Mouse (Mus musculus): ENCODE results near the gene Arid1b. TPM values are rescaled to one million over a fixed set of nuclear protein-coding genes. Genes with fewer than 3 reads are reported as not detected.
A peak's percentile ranks its signal among the peaks of the same experiment; 100 is the strongest.

The Arid1b gene
- total and polyA plus RNA-seq, 3 experiments, result 11.8 to 27.8 (median 26.8) TPM

- peak; percentile 60 for TF ChIP-seq CTCF (IDR thresholded peaks at IDR 0.05)
- TF ChIP-seq EP300 (IDR thresholded peaks at IDR 0.05; ENCODE audit: insufficient read depth, low read depth, low read length), result no peak
- TF ChIP-seq POLR2A (IDR thresholded peaks at IDR 0.05; ENCODE audit: insufficient read depth, low read depth, low read length), result no peak
- H3K4me3 ChIP-seq, result no peak overlapping the region
- intact Hi-C loops (cut with DNase I), result loop anchor here (5.0 kb wide), 1 partner anchor 97 kb away; no protein-coding TSS in a partner anchor
- no peak for DNase-seq
- H3K9ac ChIP-seq (ENCODE audit: low read depth, low read length), result no peak overlapping the region
- no peak overlapping the region; the same call in 1 of the 2 replicates for H3K27ac ChIP-seq
- 7% methylated on average over 7 of the region's 7 CpGs for WGBS
- peaks cover 2% of the 10 kb centered on the region for H3K36me3 ChIP-seq (ENCODE audit: control insufficient read depth, insufficient read depth, low read length)
- peaks cover 5% of the 10 kb centered on the region; the same call in 1 of the 2 replicates for H3K79me2 ChIP-seq (replicated peaks; ENCODE audit: control insufficient read depth, insufficient read depth, low read length)
- no peaks in the 10 kb centered on the region for H3K27me3 ChIP-seq (ENCODE audit: control insufficient read depth, insufficient read depth, low read length)
- H3K4me1 ChIP-seq (ENCODE audit: control insufficient read depth, insufficient read depth, low read length), result peaks cover 24% of the 10 kb centered on the region
Observed at GRCm38 (mm10) chr17:5205163-5205581, 211.0 kb downstream of the Arid1b start.

GRCm38 (mm10) chr17:5206731-5207130, 212.6 kb downstream of the Arid1b start:
- DNase-seq, result peak in 1 of 2 experiments; percentile 39
- peak overlapping the region; percentile 16; the same call in 1 of the 2 replicates for H3K27ac ChIP-seq
- intact Hi-C loops (cut with DNase I), result loop anchor here (5.0 kb wide), 1 partner anchor 96 kb away; no protein-coding TSS in a partner anchor
- no peak overlapping the region for H3K9ac ChIP-seq (ENCODE audit: low read depth, low read length)
- H3K79me2 ChIP-seq (replicated peaks; ENCODE audit: control insufficient read depth, insufficient read depth, low read length), result peaks cover 5% of the 10 kb centered on the region; the same call in 1 of the 2 replicates
- no peaks in the 10 kb centered on the region for H3K27me3 ChIP-seq (ENCODE audit: control insufficient read depth, insufficient read depth, low read length)
- TF ChIP-seq EP300 (IDR thresholded peaks at IDR 0.05; ENCODE audit: insufficient read depth, low read depth, low read length) (peak; percentile 67; the same call in 1 of the 2 replicates), CTCF (IDR thresholded peaks at IDR 0.05) (no peak), POLR2A (IDR thresholded peaks at IDR 0.05; ENCODE audit: insufficient read depth, low read depth, low read length) (no peak)
- no peak overlapping the region for H3K4me3 ChIP-seq
- H3K4me1 ChIP-seq (ENCODE audit: control insufficient read depth, insufficient read depth, low read length), result peaks cover 33% of the 10 kb centered on the region
- 50% methylated on average over 9 of the region's 9 CpGs for WGBS
- H3K36me3 ChIP-seq (ENCODE audit: control insufficient read depth, insufficient read depth, low read length), result peaks cover 4% of the 10 kb centered on the region

GRCm38 (mm10) chr17:5207881-5208280, 213.7 kb downstream of the Arid1b start:
- H3K79me2 ChIP-seq (replicated peaks; ENCODE audit: control insufficient read depth, insufficient read depth, low read length), result peaks cover 5% of the 10 kb centered on the region; the same call in 1 of the 2 replicates
- H3K36me3 ChIP-seq (ENCODE audit: control insufficient read depth, insufficient read depth, low read length), result peaks cover 7% of the 10 kb centered on the region
- DNase-seq, result no peak
- H3K27ac ChIP-seq, result no peak overlapping the region
- H3K4me1 ChIP-seq (ENCODE audit: control insufficient read depth, insufficient read depth, low read length), result peaks cover 33% of the 10 kb centered on the region
- H3K9ac ChIP-seq (ENCODE audit: low read depth, low read length), result no peak overlapping the region
- TF ChIP-seq CTCF (IDR thresholded peaks at IDR 0.05) (no peak), POLR2A (IDR thresholded peaks at IDR 0.05; ENCODE audit: insufficient read depth, low read depth, low read length) (no peak), EP300 (IDR thresholded peaks at IDR 0.05; ENCODE audit: insufficient read depth, low read depth, low read length) (no peak)
- WGBS, result 95% methylated on average over 8 of the region's 8 CpGs
- H3K4me3 ChIP-seq, result no peak overlapping the region
- intact Hi-C loops (cut with DNase I), result loop anchor here (5.0 kb wide), 1 partner anchor 94 kb away; no protein-coding TSS in a partner anchor
- no peaks in the 10 kb centered on the region for H3K27me3 ChIP-seq (ENCODE audit: control insufficient read depth, insufficient read depth, low read length)

- no peak overlapping the region for H3K4me3 ChIP-seq
- 47% methylated on average over 3 of the region's 3 CpGs for WGBS
- H3K4me1 ChIP-seq (ENCODE audit: control insufficient read depth, insufficient read depth, low read length), result peaks cover 30% of the 10 kb centered on the region
- intact Hi-C loops (cut with DNase I), result loop anchor here (5.0 kb wide), 1 partner anchor 94 kb away; no protein-coding TSS in a partner anchor
- H3K36me3 ChIP-seq (ENCODE audit: control insufficient read depth, insufficient read depth, low read length), result peaks cover 7% of the 10 kb centered on the region
- no peaks in the 10 kb centered on the region for H3K27me3 ChIP-seq (ENCODE audit: control insufficient read depth, insufficient read depth, low read length)
- peaks cover 5% of the 10 kb centered on the region; the same call in 1 of the 2 replicates for H3K79me2 ChIP-seq (replicated peaks; ENCODE audit: control insufficient read depth, insufficient read depth, low read length)
- TF ChIP-seq EP300 (IDR thresholded peaks at IDR 0.05; ENCODE audit: insufficient read depth, low read depth, low read length) (no peak), CTCF (IDR thresholded peaks at IDR 0.05) (peak; percentile 67), POLR2A (IDR thresholded peaks at IDR 0.05; ENCODE audit: insufficient read depth, low read depth, low read length) (no peak)
- no peak for DNase-seq
- no peak overlapping the region for H3K27ac ChIP-seq
- no peak overlapping the region for H3K9ac ChIP-seq (ENCODE audit: low read depth, low read length)
Observed at GRCm38 (mm10) chr17:5208362-5208761, 214.2 kb downstream of the Arid1b start.

- DNase-seq, result no peak
- peaks cover 5% of the 10 kb centered on the region; the same call in 1 of the 2 replicates for H3K79me2 ChIP-seq (replicated peaks; ENCODE audit: control insufficient read depth, insufficient read depth, low read length)
- 92% methylated on average over 1 of the region's 1 CpGs for WGBS
- peaks cover 25% of the 10 kb centered on the region for H3K4me1 ChIP-seq (ENCODE audit: control insufficient read depth, insufficient read depth, low read length)
- H3K9ac ChIP-seq (ENCODE audit: low read depth, low read length), result no peak overlapping the region
- H3K27ac ChIP-seq, result no peak overlapping the region
- H3K27me3 ChIP-seq (ENCODE audit: control insufficient read depth, insufficient read depth, low read length), result no peaks in the 10 kb centered on the region
- TF ChIP-seq POLR2A (IDR thresholded peaks at IDR 0.05; ENCODE audit: insufficient read depth, low read depth, low read length) (no peak), CTCF (IDR thresholded peaks at IDR 0.05) (no peak), EP300 (IDR thresholded peaks at IDR 0.05; ENCODE audit: insufficient read depth, low read depth, low read length) (no peak)
- intact Hi-C loops (cut with DNase I), result loop anchor here (5.0 kb wide), 1 partner anchor 93 kb away; no protein-coding TSS in a partner anchor
- peaks cover 7% of the 10 kb centered on the region for H3K36me3 ChIP-seq (ENCODE audit: control insufficient read depth, insufficient read depth, low read length)
- no peak overlapping the region for H3K4me3 ChIP-seq
Observed at GRCm38 (mm10) chr17:5209076-5209475, 214.9 kb downstream of the Arid1b start.

- H3K4me1 ChIP-seq (ENCODE audit: control insufficient read depth, insufficient read depth, low read length), result peaks cover 22% of the 10 kb centered on the region
Observed at GRCm38 (mm10) chr17:5210101-5210727, 216.1 kb downstream of the Arid1b start.

More at GRCm38 (mm10) chr17:5210101-5210727, 216.1 kb downstream of the Arid1b start:
- TF ChIP-seq CTCF (IDR thresholded peaks at IDR 0.05), result no peak
- TF ChIP-seq POLR2A (IDR thresholded peaks at IDR 0.05; ENCODE audit: insufficient read depth, low read depth, low read length), result no peak
- TF ChIP-seq EP300 (IDR thresholded peaks at IDR 0.05; ENCODE audit: insufficient read depth, low read depth, low read length), result no peak
- H3K27ac ChIP-seq, result no peak overlapping the region; the same call in 1 of the 2 replicates
- DNase-seq, result peak in 1 of 2 experiments; percentile 34
- H3K9ac ChIP-seq (ENCODE audit: low read depth, low read length), result no peak overlapping the region
- H3K36me3 ChIP-seq (ENCODE audit: control insufficient read depth, insufficient read depth, low read length), result peaks cover 7% of the 10 kb centered on the region
- intact Hi-C loops (cut with DNase I), result loop anchor here (5.0 kb wide), 1 partner anchor 37 kb away; no protein-coding TSS in a partner anchor
- 0 out of 2 replicates have a peak, but pooled peaks cover 2% of the 10 kb centered on the region for H3K79me2 ChIP-seq (replicated peaks; ENCODE audit: control insufficient read depth, insufficient read depth, low read length)
- no peak overlapping the region for H3K4me3 ChIP-seq
- 56% methylated on average over 6 of the region's 6 CpGs for WGBS
- no peaks in the 10 kb centered on the region for H3K27me3 ChIP-seq (ENCODE audit: control insufficient read depth, insufficient read depth, low read length)

Data from heart, adult 2 months (tissue).